Mouse (Mus musculus): ENCODE measurements around the gene Nans.

Gene Nans

DNA sequence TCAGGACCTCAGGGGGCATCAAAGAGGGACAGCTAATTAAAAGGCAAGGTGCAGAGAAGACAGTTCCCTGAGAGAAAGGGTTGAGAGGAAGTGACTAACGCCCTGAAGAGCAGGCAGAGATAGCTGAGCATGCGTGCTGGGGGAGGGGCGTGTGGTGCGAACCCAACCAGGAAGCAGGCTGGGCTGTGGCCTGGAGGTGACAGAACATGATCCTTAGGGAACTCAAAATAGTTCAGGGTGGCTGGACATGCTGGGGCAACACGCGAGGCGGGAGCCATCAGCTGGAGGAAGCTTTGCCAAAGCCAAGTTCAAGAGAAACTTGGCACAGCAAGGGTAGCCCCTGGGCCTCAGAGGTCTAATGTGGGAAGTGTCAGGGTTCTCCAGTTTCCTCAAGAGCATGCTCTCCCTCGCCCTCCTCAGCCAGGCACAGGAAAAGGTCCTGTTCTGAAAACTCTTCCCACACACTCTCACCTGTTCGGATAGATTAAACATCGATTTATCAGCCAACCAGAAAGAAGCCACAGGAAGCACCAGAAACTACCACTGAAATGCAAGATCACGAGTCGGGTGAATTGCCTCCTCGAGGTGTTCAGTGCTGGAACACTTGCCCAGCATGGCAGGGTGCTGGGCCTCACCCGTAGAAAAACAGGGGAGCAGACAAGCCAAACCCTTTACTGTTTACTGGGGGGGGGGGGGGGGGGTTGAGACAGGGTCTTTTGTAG is 3.2 kb upstream of the Nans start:
- DNase-seq (ENCODE audit: low read depth, low spot score): no peak

DNA sequence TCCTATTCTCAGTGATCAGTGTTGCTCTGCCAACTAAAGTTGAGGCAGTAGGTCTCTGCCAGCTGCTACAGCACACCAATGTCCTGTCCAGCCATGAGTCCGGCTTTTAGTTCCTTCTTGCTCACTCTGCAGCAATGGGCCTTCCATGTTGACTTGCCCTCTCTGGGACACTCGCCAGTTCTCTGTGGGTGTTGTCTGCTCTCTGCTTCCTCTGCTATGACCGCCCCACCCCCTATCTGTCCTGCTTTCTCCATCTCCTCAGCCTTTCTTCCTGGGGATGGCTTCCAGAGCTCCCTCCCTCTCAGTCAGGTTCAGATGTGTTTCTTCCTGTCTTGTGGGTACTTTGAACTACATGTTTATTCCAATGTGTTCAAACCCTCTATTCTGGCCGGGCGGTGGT is 1.7 kb upstream of the Nans start:
- no peak for DNase-seq (ENCODE audit: low read depth, low spot score)

DNA sequence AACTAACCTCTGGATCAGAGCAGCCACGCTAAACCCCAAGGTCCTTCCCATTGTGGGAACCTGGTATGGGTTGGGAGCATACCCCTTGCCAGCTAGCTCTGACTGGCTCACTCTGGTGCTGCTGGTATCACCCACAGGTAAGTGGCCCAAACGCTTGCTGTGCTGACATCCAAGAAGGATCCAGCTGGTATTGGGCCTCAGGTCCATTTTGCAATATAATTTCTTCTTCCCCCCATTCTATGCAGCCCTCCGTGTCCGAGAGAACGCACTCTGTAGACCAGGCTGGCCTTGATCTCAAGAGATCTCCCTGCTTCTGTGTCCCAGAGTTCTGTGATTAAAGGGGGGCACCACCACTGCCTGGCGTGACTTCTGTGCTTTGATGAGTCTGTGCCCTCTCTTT is 4.0 kb downstream of the Nans start:
- no peak for DNase-seq (ENCODE audit: low read depth, low spot score)

DNA sequence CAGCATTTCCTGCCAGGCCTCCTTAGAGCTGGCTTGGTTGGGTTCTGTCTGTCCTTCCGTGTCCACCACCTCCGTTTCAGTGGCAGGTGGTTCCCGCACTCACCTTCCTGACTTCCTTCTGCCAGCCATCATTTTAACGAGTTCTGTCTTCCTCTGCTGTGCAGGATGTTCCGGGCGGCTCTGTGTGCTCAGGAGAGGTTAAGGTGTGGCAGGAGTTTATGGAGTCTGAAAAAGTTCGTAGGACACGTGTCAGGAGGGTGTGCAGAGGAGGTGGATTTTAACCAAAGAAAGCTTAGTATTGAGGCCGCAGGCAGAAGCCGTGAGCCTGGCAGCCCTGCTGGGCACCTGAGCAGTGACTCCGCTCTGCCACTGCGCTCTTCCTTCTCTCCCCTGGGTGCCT is 6.5 kb downstream of the Nans start:
- no peak for DNase-seq (ENCODE audit: low read depth, low spot score)

DNA sequence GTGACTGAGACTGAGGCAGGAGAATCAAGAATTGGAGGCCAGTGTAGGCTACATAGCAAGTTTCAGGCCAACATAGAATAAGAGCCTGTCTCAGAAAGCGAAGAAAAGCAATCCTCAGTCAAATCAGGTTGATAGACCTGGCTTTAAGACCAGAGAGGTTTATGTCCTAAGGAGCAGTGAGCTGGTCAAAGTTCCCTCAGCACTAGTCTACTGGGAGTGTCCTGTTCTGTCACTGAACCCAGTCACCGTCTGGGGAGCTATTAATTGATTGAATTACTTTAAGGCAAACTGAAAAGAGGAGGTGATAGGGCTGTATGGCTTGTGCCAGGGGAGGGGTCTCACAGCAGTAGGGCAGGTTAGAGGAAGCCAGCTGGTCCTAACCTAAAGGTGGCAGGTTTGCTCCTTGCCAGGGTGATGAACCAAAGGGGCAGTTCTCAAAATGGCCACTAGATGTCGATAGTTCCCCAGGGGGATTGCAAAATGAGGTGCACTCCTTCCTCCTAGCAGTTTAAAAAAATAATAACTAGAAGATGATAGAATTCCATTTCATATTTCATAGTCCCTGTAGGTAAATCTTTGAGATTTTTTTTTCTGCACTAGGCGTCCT is 8.3 kb downstream of the Nans start:
- peak; percentile 66 for DNase-seq (ENCODE audit: low read depth, low spot score)

DNA sequence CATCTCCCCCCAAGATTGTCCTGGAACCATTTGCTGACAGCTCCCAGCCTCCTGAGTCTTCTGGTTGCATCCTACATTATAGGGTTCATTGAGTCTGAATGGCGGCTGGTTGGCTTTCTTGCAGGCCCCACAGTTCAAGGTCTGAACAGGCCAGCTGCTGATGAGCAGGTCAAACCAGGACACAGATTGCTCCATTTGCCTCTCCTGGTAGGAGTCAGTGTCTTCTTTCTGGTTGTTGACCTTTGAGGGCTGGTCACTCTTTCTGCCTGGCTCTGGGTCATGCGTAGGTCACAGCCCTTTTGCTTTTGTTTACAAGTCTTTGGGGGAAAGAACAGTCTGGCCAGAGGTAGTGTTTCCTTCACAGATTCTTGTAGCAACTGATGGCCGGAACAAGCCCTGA is 9.5 kb downstream of the Nans start:
- no peak for DNase-seq (ENCODE audit: low read depth, low spot score)

DNA sequence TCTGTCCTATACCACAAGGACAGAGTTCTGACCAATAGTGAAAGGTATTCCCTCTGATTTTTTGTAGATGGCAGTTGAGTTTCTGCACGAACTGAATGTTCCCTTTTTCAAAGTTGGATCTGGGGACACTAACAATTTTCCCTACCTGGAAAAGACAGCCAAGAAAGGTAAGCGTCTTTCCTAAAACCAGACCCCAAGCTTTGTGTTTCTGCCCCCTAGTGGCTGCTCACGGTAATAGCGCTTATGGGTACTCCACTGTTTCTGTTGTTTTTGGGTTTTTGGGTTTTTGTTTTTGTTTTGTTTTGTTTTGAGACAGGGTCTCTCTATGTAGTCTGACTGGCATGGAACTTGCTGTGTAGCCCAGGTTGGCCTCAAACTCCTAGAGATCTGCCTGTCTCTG is 9.9 kb downstream of the Nans start:
- DNase-seq (ENCODE audit: low read depth, low spot score): no peak

DNA sequence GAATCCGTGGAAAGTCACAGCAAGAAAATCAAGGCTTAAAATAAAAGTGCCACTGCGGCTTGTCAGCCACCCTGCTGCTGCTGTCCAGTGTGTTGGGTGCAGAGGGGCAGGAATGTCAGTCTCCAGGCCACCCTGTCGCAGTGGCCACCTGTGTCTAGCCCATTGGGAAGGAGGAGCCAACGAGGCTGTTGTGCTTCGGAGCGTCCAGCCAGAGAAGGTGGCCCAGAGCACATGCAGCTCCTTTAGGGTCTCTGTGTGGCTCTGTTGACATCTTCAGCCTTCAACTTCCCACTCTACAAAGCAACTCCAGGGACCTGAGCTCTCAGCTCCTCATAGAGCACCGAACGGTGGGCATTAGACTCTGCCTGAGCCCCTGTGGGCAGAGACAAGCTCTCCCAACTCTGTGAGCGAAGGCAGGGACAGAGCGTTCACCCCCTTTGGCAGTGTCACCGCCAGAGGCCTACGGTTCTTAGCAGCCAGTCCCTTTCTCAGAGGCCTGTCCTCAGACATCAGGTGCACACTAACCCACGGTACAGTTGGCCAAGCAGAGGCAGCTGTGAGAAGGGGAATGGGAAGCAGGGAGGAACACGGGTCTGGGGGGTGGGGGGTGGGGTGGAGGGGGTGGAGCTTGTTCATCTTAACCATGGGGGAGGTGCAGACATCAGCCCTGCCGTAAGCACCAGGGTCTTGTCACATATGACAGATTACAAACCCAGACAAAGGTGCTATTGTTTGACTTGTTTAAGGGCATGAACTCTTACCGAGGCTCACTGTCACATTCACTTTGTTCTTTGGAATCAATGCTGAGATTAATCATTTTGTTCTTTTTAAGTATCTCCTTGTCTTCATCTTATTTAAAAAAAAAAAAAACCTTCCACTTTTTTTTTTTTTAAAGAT is 13.8 kb downstream of the Nans start:
- DNase-seq (ENCODE audit: low read depth, low spot score): no peak

DNA sequence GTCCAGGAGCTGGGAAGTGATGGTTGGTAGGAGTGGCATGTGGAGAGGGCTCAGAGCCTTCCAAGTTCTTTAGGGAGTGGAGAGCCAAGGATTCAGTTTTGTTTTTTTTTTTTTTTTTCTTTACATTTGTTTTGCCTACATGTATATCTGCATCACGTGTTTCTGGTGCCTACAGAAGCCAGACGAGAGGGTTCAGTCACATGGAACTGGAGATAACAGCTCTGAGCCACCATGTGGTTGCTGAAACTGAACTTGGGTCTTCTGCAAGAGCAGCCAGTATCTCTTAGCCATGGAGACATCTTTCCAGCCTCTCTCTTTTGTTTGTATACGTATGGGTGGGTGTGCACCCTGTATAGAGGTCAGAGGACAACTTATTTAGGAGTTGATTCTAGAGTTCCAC is 14.8 kb downstream of the Nans start:
- DNase-seq (ENCODE audit: low read depth, low spot score): no peak

DNA sequence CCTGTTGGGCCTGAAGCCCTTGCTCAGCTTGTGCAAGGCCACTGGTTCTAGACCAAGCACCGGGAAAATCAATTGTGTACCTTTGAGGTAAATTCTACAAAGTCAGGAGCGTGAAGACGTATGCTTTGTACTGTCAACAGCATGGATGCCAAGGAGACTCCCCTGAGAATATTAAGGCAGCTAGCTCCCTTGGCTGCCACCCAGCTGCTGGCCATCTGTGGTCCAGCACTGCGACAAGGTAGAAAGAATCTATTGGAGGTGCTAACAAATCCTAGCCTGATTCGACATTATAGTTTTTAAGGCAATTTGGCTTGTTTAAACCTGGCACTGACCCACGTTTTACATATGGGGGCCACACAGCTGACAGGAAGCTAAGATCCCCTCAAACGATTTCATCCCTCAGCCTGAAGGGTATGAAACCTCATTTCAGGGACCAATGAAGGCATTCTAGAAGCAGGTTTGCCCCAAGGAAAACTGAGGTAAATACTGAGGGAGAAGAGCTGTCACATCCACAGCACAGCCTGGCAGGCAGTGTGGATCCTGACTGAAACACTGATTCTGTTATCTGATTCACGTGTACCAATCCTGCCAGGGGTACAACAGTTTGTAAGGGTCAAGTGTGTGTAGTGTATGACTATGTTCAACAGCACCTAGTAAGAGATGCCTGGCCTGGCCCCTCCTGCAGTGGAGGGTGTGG is 16.5 kb downstream of the Nans start:
- no peak for DNase-seq (ENCODE audit: low read depth, low spot score)

DNA sequence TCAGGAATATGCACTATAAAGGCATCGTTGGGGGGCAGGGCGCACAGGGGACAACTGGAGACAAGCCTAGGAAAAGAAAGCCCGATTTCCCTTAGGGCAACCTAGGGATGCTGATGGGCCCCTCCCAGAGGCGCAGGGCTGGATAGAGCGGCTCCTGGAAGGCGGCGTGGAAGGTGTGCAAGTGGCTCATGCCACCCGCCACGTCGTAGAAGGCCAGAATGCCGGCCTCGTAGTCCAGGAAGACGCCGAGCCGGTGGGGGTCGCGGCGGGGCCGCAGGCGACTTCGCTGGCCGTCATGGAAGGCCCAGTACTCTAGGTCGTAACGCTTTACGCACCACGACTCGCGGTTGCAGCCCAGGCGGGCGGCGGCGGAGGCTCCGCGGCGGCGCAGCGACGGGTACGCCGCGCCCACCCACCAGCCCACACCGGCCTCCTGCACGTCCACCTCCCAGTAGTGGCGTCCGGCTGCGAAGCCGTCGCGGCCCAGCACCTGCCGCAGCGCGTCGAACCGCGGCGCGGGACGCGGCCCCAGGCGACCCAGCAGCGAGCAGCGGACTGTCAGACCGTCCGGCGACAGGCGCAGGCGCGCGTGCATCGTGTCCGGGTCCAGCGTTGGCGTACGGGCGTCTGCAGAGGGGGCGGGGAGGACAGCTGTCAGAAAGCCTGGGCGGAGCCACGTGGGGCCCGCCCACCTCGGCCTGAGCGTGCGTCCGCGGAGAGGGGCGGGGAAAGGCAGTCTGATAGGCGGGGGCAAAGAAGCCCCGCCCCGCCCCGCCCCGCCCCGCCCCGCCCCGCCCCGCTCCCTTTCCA is 18.0 kb downstream of the Nans start:
- peak; percentile 93 for DNase-seq (ENCODE audit: low read depth, low spot score)

DNA sequence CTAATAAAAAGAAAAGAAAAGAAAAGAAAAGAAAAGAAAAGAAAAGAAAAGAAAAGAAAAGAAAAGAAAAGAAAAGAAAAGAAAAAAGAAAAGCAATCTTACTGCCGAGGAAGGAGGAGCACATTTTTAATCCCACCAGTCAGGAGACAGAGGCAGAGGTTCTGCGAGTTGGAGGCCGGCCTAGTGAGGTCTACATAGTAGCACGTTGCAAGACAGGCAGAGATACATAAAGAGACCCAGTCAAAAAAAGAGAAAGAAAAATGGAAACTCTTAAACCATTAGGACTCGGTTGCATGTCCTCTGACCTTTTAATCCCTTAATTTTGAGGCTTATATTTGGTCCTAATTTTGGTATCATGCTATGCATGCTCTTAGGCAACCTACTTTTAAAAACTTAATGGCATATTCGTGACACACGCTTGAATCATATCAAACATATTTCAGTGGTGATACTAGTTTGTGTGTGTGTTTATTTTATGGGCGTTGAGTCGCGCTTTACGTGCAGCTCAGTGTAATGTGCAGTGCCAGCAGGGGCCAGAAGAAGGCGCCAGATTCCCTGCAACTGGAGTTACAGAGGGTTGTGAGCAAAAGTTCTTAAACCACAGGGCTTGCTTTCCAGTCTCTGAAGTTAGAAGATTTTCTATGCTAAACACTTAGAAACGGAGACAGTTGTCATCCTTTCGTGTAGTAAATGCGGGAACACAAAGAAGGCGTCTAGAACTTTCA is 18.9 kb downstream of the Nans start:
- peak; percentile 71 for DNase-seq (ENCODE audit: low read depth, low spot score)

DNA sequence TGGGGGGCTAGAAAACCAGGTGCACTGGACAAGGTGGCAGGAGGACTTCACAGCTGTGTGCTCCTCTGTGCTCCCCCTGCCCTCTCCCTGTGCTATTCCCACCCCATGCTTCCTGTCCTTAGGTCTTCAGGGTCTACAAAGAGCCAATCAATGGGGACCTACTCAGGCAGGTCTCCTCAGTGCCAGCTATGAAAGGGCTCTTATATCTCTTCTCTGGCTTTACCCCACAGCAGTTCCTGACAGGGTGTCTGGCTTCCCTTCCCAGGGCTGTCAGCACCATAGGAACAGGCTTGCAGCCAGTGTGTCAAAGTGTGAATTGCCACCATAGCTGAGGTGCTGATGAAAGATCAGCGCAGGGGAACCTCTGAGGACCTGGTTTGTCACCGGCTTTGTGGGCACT is 31.4 kb downstream of the Nans start:
- no peak for DNase-seq (ENCODE audit: low read depth, low spot score)

DNA sequence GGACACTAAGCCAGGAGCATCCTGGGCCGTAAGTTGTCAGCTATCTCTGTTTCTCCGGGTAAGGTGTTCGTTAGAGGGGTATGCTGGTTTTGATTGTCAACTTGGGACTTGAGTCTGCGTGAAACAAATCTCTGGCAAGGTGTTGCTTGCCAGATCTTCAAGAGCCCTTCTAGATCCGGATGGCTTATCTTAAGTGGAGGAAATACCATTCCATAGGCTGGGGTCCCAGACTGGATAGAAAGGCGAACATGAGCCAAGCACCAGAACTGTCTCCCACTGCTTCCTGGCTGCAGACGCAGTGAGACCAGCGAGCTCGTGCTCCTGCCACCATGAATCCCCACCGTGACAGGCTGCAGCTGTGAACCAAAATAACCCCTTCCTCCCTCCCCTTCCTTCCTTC is 32.4 kb downstream of the Nans start:
- no peak for DNase-seq (ENCODE audit: low read depth, low spot score)

DNA sequence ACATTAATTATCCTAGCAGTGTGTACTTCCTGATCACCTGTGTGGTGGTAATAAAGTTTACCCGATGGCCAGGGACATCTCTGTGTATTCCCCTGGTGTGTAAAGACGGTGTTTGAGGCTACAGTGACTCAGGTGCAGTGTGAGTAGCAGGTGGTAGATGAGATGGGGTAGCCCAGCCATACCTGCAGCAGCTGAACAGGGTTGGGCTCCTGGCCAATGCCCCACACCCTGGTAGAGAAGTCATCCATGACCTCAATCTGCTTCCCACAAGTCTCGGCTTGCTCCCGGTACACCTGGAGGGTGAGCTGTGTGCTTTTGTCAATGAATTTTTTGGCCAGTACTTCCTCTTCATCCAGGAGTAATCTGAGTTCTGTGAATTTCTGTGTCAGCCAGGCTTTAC is 34.3 kb downstream of the Nans start:
- no peak for DNase-seq (ENCODE audit: low read depth, low spot score)

DNA sequence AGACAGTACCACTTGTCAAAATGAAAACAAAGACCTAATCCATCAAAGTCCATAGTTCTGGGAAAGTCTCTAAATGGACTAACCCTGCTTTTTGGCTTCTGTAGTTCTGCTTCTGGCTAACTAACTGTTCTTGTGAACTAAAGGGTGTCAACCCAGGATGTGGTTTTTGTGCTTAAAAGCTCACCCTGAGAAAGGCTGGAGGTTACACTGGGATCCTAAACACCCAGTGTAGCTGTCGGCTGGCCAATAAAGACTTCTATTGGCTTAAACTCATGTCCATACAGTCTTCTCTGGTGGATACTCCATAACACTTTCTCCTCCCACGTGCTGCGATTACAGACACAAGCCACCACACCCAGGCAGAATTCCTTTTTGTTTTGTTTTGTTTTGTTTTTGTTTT is 37.2 kb downstream of the Nans start:
- DNase-seq (ENCODE audit: low read depth, low spot score): no peak

DNA sequence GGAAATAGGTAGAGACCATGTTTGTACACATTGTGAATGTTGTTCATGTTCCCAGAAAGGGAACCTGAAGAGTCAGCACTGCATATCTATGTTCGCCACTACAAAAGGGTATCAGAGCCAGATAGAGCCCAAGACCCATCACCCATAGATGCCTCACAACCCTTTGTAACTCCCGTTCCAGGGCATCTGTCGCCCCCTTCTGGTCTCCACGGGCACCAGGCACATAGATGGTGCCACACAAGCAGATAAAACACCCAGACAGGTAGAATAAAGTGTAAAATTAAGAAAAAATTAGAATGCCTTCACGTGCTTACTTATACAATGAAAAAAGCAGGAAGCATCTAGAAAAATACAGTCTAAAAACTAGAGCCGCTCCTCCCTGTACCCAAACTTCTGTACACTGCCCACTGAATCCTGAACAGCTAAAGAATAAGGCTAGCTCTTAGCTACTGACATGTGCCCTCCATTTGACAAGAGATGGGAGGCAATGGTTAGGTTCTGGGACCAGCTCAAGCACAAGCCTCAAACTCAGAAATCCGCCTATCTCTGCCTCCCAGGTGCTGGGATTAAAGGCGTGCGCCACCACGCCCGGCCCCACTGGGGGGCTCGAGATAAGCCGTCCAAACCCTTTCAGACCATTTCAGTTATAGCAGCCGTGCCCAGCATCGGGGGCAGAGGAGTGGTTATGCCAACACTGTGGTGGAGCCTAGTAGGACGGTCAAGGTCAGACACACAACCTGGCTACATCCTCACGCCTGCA is 37.9 kb downstream of the Nans start:
- DNase-seq (ENCODE audit: low read depth, low spot score): no peak

DNA sequence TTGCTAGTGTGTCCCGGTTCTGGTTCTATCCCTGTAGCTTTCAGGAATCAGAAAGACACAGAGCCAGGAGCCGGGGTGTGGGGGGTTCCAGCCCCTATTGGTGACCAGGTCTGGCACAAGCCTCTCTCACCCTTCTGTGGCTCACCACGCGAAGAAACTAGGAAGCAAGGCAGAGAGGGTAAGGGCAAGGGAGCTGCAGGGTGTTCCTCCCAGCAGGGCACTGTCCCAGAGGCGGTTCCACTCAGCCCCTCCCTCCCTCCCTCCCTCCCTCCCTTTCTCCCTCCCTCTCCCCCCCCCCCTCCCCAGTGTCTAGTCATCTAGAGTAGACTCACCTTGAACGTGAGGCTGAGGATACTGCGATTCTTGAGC is 38.5 kb downstream of the Nans start:
- DNase-seq (ENCODE audit: low read depth, low spot score): no peak

DNA sequence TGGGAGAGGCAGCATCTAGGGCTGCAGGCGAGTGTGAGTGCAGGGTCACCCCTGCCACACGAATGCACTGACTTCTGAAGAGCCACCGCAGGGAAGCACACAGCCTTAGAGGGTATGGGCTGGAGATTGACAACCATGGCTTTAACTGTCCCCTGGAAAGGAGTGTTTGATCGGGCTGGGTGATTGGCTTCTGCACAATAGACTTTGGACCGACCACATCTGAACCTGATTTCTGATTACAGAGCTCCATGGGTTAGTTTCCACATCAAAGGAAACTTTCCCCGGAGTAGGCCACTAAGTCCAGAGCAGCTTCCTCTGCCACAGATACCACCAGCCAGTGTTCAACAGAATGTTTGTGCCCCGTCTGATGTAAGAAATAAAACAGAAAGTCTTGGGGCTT is 40.7 kb downstream of the Nans start:
- DNase-seq (ENCODE audit: low read depth, low spot score): no peak

DNA sequence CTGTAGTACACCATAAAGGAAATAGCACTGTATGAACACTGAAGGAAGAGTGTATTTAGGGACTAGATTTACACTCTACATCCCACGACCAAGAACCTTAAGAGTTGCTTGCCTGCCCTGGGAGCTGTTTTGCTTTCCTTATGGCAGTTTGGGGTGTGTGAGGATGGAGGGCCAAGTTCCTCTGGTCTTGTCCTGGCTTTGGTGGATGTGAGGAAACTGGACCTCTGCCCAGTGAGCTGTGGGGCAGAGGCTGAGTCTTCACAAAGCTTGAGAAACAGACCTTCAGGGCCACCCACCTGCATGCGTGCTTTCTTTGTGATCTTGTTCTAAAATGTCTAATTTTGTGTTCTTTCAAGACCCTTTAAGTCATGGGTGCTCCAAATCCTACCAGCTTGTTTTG is 43.5 kb downstream of the Nans start:
- DNase-seq (ENCODE audit: low read depth, low spot score): no peak
